Mouse (Mus musculus): ENCODE results near the gene Tmem216.
A peak's percentile ranks its signal among the peaks of the same experiment; 100 is the strongest.

The Tmem216 gene

DNA sequence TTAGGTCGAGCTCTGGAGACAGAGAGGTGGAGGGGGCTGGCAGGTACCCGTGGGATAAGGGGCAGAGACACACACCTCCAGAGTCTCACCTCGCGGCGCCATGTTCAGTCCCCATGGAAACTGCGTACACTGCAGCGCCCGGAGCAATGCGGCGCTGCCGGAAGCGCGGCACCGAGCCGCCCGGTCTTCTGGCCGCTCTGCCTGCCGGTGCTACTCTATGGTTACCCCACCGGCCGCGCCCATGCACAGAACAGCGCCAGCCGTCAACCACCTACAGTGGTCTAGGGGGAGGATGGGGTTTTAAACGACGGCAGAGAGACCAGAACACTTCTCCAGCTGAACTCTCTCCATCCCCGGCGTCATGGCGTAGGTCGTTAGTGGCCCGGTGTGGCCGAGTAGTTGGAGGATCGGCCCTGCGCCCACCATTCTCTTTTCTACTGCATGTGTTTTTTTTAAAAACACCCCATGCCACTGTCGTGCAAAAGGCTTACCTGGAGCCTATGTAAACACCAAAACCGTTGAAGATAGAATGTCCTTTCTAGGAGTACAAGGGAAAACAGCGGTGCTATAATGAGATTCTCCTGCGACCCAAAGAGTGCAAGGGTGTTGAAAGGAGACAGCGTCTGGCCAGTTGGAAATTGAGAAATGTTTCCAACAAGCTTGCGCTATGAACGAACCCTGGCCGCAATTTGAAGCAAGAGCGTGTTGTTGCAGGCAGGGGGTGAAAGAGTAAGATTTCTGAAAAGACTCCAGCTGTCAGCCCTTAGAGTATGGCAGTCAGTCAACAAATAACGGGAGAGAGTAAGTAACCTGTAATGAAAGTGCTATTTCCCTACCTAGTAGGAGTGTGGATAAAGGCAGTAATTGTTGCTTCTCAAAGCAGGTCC lies at the start of gene Tmem216:
Gene Tmem216, minus strand, starts transcription at position 615 of the 887 bp plus-strand sequence.
- DNase-seq (ENCODE audit: low spot score): peak; percentile 85

DNA sequence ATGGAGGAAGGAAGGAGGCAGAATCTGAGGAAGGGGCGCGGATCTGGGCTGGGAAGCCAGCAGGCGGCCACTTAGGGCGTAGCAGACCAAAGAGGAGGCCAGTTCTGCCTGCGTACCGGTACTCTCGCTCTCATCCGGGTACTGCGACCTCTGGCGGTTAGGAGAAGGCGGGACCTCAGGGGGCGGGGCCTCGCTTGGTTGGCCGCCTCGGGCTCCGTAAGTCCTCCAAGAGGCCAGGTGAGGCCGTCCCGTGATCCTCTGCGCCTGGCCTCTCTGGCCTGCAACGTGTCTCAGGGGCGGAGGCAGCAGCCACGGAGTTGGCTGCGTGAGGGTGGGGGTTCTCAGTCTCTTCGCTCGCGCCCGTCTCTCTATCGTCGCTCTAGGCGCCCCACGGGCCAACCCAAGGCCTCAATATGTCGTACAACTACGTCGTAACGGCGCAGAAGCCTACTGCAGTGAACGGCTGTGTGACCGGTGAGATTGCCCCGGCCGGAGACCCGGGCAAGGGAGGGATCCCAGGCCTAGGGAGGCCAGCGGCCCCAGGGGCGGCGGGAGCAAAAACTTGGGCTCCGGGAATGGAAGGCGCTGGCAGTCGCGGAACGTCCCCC lies 49.4 kb upstream of the Tmem216 start, which contains the start of the genes Ddb1 and Tkfc:
Gene Ddb1, plus strand, starts transcription at position 35 of the 608 bp plus-strand sequence.
Gene Tkfc, minus strand, starts transcription at position 362 of the 608 bp plus-strand sequence.
- DNase-seq (ENCODE audit: low spot score): peak; percentile 99

DNA sequence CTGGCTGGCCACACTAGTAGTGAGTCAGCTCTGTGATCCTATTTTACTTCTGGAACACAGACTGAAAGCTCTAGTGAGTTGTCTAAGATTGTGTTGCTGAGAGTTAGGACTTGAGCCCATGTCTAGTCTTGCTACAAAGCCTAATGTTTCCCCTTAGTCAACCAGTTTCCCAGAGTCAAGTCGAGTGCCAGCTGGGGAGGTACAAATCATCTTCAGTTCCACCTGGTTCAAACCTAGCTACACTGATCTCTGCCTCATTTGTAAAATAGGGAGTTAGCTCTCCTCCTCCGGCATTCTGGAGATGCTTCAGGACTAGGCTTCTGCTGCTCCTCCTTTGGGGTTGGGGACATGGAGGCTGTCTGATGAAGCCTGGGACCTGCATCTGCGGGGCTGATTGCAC lies 48.5 kb upstream of the Tmem216 start:
- no peak for DNase-seq (ENCODE audit: low spot score)

DNA sequence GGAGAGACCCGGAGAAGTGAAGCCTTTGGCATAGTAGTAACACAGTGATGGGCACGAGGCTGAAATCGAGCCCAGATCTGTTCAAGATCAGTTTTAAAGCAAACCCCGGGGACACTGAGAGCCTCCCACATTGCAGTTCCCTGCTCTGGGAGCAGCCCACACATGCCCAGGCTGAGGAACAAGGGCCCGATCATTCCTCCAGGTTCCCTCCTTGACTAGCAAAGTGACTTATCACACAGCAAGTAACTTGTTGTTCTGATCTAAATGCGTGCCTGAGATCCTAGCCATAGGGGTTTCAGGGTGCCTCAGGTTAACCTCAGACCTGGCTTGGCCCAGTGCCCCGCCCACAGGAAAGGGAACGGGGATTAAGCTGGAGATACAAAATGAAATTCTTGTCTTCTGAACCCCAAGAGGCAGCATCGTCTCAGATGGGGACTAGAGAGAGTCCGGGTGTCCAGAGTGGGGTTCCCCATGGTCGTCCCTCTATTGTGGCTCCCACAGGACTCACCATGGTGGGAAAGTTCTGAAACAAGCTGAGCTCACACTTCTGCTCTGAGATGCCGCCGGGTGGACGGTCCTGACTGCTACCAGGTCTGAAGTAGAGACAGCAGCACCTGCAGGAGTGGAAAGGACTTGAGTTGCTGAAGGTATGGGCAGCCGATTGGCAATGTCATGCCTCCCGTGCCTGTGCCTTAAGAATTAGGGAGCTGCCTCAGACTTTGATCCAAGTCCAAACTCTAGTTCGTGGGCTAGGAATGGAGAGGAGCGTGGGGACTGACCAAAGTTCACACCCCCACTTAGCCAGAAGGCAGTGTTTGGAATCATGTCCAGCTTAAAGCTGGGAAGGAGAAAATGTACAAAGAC lies 47.9 kb upstream of the Tmem216 start:
- peak; percentile 63 for DNase-seq (ENCODE audit: low spot score)

DNA sequence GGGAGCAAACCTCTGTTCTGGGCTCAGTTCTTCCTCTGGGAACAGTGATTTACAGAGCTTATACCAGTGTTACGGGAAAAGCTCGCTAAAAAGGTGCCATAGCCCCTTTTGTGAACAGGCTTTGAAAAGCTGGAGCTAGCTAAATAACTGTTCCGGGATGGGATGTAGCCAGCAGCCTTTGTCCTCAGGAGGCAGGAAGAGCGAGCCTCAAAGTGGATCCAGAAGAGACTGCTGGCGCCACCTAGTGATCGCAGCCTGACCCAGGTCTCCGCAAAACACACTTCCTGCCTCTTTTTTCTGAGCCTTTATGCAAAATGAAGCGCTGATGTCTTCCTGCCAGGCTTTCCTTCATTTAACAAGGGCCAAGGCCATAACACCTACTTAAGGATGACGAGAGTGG lies 46.7 kb upstream of the Tmem216 start:
- peak; percentile 95 for DNase-seq (ENCODE audit: low spot score)

DNA sequence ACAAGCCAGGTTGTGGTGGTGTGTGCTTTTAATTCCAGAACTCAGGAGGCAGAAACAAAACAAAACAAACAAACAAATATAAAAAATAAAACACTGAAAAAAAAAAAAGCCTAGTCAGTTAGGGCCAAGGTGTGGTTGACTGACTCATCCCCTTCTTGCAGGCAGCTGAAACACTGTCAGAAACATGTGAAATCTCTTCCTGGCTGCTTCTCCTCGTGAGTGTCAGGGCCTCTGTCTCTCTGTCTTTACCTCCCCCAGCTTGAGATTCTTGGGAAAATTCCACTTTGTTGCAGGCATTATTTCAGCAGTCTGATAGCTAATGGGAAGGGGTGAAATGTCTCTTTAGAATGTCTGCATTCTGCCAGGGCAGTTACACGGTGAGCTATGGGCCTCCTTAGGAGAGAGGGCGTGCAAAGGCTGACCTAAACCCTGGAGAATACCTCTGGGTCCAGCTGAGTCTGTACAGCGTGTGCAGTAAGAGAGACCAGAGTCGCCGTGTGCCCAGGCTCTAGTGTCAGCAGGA lies 46.3 kb upstream of the Tmem216 start:
- DNase-seq (ENCODE audit: low spot score): no peak

DNA sequence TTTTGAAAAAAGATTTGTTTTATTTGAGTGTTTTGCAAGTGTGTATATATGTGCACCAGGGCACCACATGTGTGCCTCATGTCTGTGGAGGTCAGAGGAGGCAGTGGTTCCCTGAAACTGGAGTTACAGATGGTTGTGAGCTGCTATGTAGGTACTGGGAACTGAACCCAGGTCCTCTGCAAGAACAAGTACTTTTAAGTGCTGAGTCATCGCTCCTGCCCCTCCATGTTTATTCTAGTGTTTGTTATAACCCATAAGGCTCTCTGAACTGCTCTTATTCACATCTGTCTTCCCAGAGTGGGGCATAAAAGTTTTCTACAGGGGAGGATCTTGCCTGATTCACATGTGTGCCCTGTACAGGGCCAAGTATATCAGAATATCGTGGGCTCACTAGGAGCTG lies 43.6 kb upstream of the Tmem216 start:
- DNase-seq (ENCODE audit: low spot score): no peak

DNA sequence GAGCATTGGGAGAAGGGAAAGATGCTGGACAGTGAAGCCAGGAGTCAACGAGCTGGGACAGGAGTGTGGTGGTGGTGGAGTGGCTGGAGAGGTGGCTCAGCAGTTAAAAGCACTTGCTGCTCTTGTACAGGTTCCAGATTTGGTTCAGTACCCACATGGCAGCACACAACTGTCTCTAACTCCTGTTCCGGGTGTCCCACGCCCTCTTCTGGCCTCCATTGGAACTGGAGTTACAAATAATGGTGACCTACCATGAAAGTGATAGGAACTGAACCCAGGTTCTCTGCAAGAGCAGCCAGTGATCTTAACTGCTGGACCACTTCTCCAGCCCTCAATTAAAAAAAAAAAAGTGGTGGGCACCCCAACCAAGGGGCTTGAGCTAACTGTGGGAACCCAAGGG lies 42.1 kb upstream of the Tmem216 start:
- DNase-seq (ENCODE audit: low spot score): no peak

DNA sequence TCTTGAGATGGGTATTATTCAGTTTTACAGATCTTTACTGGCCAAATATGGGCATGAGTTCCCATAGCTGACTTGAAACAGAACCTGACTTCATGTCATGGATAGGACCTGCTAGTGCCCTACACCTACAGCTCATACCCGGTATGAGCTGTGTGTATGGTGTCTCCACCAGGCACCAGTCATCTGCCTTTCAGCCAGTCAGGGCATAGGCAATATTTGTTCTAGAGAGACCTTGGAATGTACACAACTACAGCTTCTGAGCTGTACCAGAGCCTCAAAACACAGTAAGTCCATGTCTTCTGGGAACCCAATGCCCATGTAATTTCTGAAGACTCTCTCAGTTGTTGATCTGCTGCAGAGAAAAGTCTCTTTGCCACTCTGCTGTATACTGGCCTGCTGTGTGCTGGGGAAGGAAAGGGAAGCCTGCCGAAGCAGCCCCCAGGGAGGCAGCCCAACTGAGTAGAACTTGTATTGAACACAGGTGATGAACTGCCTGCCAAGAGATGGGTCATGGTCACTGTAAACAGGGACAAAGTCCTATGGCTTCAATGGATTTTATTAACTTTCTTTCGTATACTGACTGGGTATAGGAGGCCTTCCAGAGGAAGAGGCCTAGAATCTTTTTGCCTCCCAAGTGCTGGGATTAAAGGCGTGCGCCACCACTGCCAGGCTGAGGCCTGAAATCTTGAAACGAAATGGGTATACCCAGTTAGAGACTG lies 35.8 kb upstream of the Tmem216 start:
- no peak for DNase-seq (ENCODE audit: low spot score)

DNA sequence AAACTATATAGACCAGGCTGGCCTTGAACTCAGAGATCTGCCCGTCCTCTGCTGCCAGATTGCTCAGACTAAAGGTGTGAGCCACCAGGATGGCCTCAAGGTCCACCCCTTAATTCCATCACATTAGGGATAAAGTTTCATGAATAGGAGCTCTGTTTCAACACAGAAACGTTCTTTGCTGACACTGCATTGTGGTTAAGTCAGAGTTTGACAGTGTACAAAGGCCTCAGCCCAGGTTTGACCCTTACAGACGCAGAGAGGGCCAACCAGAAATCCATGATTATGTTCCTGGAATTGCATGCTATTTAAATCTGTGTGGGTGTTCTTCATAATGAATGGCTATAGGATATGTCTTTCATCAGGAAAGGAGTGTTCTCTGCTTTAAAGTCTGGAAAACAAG lies 34.3 kb upstream of the Tmem216 start:
- DNase-seq (ENCODE audit: low spot score): no peak

DNA sequence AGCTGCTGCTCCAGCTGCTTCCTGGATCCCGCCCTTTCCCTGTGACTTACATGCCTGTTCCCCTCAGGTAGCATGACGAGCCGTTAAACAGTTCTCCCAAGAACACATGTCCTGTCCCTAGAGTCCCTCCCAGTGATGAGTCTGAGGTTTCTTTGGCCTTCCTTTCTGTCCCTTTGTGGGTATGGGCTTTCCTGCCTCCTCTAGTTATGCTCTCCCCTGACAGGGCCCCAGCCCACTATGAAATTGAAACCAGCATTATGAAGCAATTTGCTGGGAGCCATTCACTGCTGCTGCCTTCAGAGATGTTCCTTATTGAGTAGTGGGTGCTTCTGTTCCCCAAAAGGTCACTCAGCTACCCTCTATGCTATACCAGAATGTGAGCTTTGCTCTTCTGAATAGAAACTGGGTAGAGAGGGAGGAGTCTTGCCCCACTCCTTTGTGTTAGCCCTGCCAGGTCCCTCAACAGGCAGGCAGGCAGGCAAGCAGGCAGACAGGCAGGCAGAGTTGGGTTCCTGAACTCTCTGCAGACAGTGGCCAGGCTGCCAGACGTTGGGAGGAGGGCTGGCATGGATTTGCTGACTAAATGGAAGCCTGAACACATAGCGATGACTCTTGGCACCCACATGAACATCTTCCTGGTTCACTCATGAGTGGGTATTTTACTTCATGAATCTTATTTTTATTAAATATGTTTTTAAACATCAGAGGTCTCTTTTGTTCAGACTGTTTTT lies 33.3 kb upstream of the Tmem216 start:
- DNase-seq (ENCODE audit: low spot score): no peak

DNA sequence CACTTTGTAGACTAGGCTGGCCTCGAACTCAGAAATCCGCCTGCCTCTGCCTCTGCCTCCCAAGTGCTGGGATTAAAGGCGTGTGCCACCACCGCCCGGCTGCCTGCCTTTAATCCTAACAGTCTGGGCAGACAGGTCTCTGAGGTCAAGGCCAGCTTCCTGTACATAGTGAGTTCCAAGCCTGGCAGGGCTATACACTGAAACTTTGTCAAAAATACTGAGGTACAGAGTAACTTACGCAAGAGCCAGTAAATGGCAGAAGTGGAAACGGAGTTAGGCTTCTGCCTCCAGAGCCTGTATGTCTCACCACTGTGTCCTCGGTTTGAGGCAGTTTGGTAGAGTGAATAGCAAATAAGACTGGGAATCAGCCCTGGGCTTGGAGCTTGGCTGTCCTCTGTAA lies 31.2 kb upstream of the Tmem216 start:
- no peak for DNase-seq (ENCODE audit: low spot score)

DNA sequence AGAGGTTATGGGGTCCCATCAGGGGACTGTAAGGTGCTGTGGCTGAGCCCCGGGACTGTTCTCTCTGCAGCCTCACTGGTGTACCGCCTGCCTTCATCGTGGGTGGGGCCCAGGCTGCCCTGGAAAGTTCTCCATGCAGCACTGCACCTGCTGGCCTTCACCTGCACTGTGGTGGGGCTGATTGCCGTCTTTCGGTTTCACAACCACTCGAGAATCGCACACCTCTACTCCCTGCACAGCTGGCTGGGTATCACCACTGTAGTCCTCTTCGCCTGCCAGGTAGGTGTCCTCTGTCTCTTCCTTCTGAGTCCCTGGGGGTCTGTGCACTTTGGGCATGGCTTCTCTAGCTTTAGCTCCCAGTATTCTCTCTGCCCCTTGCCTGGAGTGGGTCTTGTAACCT lies 29.1 kb upstream of the Tmem216 start:
- no peak for DNase-seq (ENCODE audit: low spot score)

DNA sequence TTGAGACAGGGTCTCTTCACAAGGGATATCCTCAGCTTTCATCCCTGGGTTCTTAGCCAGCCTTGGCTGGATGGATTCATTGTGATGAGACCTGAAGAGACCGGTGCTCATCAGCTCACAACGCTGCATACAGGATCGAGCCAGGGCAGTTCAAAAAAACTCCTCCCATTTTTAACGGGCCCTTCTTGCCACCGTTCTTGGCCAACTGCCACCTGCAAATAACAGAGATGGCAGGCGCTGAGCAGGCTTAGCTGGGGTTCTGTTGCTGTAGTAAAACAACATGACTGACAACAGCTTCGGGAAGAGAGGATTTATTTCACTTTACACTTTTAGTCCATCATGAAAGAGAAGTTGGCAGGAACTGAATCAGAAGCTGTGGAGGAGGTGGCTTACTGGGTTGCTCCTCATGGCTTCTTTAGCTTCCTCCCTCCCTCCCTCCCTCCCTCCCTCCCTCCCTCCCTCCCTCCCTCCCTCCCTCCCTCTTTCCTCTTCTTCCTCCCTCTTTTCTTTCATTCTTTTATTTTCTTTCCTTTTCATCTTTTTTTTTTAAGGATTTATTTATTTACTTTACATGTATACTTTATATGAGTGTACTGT lies 27.6 kb upstream of the Tmem216 start:
- DNase-seq (ENCODE audit: low spot score): no peak

DNA sequence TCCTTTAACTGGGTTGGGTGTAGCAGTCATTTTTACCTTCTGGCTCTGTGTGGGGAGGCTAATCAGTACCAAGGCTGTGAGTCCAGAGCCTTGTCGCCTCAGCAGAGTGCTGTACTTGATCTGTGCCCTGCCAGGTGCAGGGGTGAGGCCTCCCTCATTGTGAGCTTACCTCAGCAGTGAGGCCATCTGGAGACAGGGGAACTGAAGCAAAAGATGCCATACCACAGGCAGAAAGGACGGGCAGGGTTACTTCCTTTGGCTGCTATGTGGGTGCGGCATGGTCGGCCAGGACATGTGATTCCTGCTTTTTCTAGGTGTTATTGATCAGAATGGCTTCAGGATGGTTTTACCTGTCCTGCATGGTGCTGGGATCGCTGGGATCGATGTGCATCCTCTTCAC lies 25.9 kb upstream of the Tmem216 start:
- no peak for DNase-seq (ENCODE audit: low spot score)

DNA sequence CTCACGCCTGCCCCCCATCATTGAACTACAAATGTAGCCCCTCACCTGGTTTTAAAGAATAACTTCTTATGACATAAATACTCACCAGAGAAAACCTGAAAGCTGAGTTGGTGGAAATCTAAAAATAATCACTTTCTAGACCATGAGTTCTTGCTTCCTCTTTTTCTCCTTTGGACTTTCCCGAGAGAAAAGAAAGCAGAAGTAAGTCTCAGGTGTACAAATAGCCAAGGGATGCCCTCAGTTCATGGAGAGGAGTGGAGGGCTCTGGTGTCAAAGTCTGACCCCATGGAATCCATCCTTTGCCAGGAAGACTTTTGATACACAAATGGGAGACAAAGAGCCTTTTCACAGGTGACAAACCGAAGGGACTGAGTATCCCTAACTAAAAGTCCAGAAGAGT lies 24.7 kb upstream of the Tmem216 start:
- no peak for DNase-seq (ENCODE audit: low spot score)

DNA sequence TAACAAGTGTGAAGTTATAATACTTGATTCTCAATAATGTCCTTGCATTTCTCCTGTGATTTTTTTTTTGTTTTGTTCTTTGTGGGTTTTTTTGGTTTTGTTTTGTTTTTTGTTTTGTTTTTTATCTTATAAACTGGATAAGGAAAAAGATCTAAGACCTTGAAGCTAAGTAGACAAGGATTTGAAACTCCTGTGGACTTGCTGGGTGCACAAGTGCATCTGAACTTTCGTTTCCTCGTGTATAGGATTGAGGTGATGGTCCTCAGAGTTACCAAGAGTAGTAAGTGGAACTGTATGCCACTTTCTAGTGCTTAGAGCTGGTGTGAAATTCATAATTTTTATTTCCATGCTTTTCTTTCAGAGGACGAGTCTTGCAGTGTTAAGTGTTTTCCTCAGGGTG lies 24.1 kb upstream of the Tmem216 start:
- no peak for DNase-seq (ENCODE audit: low spot score)

DNA sequence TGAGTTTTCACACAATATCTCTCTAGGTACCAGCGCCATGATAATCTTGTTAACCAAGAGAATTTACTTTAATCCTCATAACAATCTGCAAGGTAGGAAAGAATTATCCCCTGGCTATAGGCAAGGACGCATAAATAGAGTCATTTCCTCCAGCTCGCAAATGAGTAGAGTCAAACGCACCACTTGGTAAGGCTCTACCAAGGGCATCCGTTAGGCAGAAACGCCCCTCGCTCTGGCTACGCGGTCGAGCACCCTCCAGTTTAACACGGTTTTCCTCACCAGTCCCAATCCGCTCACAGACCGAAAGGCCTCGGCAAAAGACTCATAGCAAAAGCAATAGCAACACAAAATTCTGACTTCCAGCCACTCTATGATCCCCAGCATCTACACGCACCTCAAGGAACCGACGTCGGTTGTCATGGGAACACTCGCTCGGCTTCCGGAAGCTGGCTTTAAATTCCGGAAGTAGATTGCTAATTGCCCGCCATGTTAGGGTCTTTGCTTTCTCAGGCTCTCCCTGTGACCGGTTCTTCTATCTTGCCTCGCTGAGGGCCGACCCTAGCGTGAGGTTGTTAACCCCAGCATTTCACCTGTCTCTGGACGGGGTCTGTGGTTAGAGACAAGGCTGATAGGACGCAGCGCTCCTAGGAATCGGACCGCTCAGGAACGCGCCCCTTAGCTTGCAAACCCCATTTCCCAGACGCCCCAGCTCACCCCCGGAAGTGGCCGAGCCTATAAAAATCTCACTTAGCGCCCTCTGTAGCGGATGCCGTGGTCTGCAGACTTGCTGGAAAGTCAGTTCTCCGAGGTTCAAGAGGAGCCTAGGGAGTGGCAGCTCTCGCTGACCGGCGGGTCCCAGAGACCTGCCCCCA lies 20.9 kb upstream of the Tmem216 start, which contains the start of the genes Cyb561a3 and Tmem138:
Gene Cyb561a3, plus strand, starts transcription at position 483 of the 872 bp plus-strand sequence.
Gene Tmem138, minus strand, starts transcription at position 673 of the 872 bp plus-strand sequence.
- DNase-seq (ENCODE audit: low spot score): peak; percentile 91

DNA sequence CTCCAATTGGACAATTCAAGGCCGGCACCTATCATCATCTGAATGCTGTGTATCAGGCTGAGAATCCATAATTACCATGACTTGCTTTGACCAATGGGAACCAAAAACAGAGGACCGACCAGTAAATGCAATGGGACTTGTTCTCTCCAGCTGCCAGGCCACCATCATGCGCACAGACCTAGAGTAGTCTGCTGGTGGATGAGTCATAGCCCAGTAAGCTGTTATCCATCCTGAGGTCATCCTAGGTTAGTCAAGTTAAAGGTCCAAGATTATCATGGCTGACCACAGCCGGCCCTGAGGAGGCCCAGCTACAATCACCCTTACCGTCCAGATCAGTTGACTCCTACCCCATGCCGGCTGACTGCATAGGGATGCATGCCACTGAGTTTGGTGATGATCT lies 13.6 kb upstream of the Tmem216 start:
- no peak for DNase-seq (ENCODE audit: low spot score)

Measured in testis, postnatal 10 days (tissue).